Comparison of ENCODE assay signal across 8 mouse cellular contexts in the genomic region with DNA sequence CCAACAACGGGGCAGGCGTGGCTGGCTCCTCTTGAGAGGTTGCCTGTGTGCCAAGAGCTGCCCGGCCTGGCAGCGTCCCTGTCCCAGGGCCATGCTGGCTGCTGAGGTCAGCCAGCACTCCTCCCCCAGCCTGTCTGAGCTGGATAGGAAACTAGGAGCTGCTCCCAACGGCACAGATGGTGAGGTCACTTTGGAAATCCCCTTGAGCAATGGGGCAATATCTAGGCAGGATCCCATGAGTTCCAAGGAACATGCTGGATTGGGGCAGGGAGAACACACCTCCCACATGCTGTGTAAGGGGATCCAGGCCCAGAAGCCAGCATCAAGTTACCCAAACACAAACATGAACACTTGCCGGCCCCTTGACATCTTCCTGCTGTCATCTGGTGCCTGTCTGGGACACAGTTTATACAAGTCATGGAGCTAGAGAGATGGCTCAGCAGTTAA. TPM values are rescaled to one million over a fixed set of nuclear protein-coding genes. Genes with fewer than 3 reads are reported as not detected.
DNase-seq lines count a peak whose midpoint lies in the region; ATAC-seq and TF ChIP-seq lines count a peak whose summit lies in the region.

No protein-coding gene starts in this region.

- H3K4me1 ChIP-seq in forebrain, embryonic 10.5 days, result peaks cover 69% of the 10 kb centered on the region
- peaks cover 12% of the 10 kb centered on the region for H3K4me1 ChIP-seq in forebrain, embryonic 13.5 days
- H3K4me1 ChIP-seq in heart, embryonic 13.5 days, result peaks cover 92% of the 10 kb centered on the region
- H3K4me1 ChIP-seq in kidney, postnatal 0 days (replicated peaks; ENCODE audit: insufficient read depth, low read length), result peaks cover 48% of the 10 kb centered on the region
- H3K4me1 ChIP-seq in lung, postnatal 0 days (ENCODE audit: insufficient read depth, low read depth, low read length), result peaks cover 70% of the 10 kb centered on the region

- no peaks in the 10 kb centered on the region for H3K36me3 ChIP-seq in forebrain, embryonic 10.5 days (replicated peaks)
- H3K36me3 ChIP-seq in forebrain, embryonic 13.5 days (ENCODE audit: poor library complexity, severe bottlenecking), result no peaks in the 10 kb centered on the region
- H3K36me3 ChIP-seq in heart, embryonic 13.5 days, result no peaks in the 10 kb centered on the region
- H3K36me3 ChIP-seq in kidney, postnatal 0 days (ENCODE audit: insufficient read depth, low read length), result no peaks in the 10 kb centered on the region
- no peaks in the 10 kb centered on the region for H3K36me3 ChIP-seq in lung, postnatal 0 days (ENCODE audit: insufficient read depth, low read length)

- DNase-seq in forebrain, embryonic 10.5 days (ENCODE audit: extremely low spot score, low spot score), result no peak
- DNase-seq in adrenal gland, adult (ENCODE audit: inconsistent age in 2 of 2, low spot score in 1 of 2), result peak; percentile 95 to 97
- DNase-seq in embryo, embryonic 11 days, result peak; percentile 56
- peak; percentile 92 for DNase-seq in kidney, postnatal 0 days (ENCODE audit: low spot score)
- peak; percentile 98 for DNase-seq in lung, postnatal 0 days (ENCODE audit: low spot score)
- DNase-seq in thymus, postnatal 25 days, result no peak

- H3K4me2 ChIP-seq in forebrain, embryonic 13.5 days, result no peak overlapping the region
- peak overlapping the region; percentile 77 for H3K4me2 ChIP-seq in heart, embryonic 13.5 days
- H3K4me2 ChIP-seq in kidney, postnatal 0 days (ENCODE audit: low read length), result peak overlapping the region; percentile 22
- peak overlapping the region; percentile 78 for H3K4me2 ChIP-seq in lung, postnatal 0 days (replicated peaks; ENCODE audit: low read depth, low read length)

- H3K27ac ChIP-seq in forebrain, embryonic 10.5 days, result peak overlapping the region; percentile 53; the same call in 1 of the 2 replicates
- H3K27ac ChIP-seq in forebrain, embryonic 13.5 days, result no peak overlapping the region
- peak overlapping the region; percentile 69 for H3K27ac ChIP-seq in heart, embryonic 13.5 days (replicated peaks)
- peak overlapping the region; percentile 25 for H3K27ac ChIP-seq in kidney, postnatal 0 days
- peak overlapping the region; percentile 92 for H3K27ac ChIP-seq in lung, postnatal 0 days (ENCODE audit: low read length)

- H3K9me3 ChIP-seq in forebrain, embryonic 10.5 days, result no peaks in the 10 kb centered on the region
- no peaks in the 10 kb centered on the region for H3K9me3 ChIP-seq in forebrain, embryonic 13.5 days (replicated peaks)
- no peaks in the 10 kb centered on the region for H3K9me3 ChIP-seq in heart, embryonic 13.5 days
- H3K9me3 ChIP-seq in kidney, postnatal 0 days (replicated peaks; ENCODE audit: low read length), result no peaks in the 10 kb centered on the region
- H3K9me3 ChIP-seq in lung, postnatal 0 days (ENCODE audit: low read length), result no peaks in the 10 kb centered on the region

- H3K27me3 ChIP-seq in forebrain, embryonic 10.5 days (ENCODE audit: poor library complexity, severe bottlenecking), result peaks cover 48% of the 10 kb centered on the region
- H3K27me3 ChIP-seq in forebrain, embryonic 13.5 days, result peaks cover 33% of the 10 kb centered on the region
- H3K27me3 ChIP-seq in heart, embryonic 13.5 days (replicated peaks), result no peaks in the 10 kb centered on the region
- H3K27me3 ChIP-seq in kidney, postnatal 0 days (ENCODE audit: insufficient read depth, low read length), result no peaks in the 10 kb centered on the region
- no peaks in the 10 kb centered on the region for H3K27me3 ChIP-seq in lung, postnatal 0 days (replicated peaks; ENCODE audit: insufficient read depth, low read length)

- ATAC-seq in forebrain, embryonic 13.5 days, result no peak
- no peak for ATAC-seq in heart, embryonic 13.5 days (ENCODE audit: extremely low read depth, insufficient number of reproducible peaks, low FRiP score, low TSS enrichment)
- ATAC-seq in kidney, postnatal 0 days (replicated peaks; ENCODE audit: low FRiP score, low read depth), result peak; percentile 52
- ATAC-seq in lung, postnatal 0 days, result peak; percentile 80

- no peak for TF ChIP-seq CTCF in kidney, postnatal 0 days (IDR thresholded peaks at IDR 0.05; ENCODE audit: low read depth)
- TF ChIP-seq CTCF in lung, postnatal 0 days (IDR thresholded peaks at IDR 0.05), result no peak

- no peak overlapping the region for H3K4me3 ChIP-seq in forebrain, embryonic 10.5 days
- no peak overlapping the region for H3K4me3 ChIP-seq in forebrain, embryonic 13.5 days
- H3K4me3 ChIP-seq in heart, embryonic 13.5 days, result no peak overlapping the region
- H3K4me3 ChIP-seq in kidney, postnatal 0 days (replicated peaks; ENCODE audit: low read depth, low read length), result no peak overlapping the region
- H3K4me3 ChIP-seq in lung, postnatal 0 days (ENCODE audit: low read depth, low read length), result no peak overlapping the region

- no peak overlapping the region for H3K9ac ChIP-seq in forebrain, embryonic 13.5 days
- H3K9ac ChIP-seq in heart, embryonic 13.5 days, result peak overlapping the region; percentile 54
- H3K9ac ChIP-seq in kidney, postnatal 0 days (ENCODE audit: low read depth, low read length), result no peak overlapping the region
- no peak overlapping the region for H3K9ac ChIP-seq in lung, postnatal 0 days (replicated peaks; ENCODE audit: low read depth)

- peak; percentile 86 for TF ChIP-seq EP300 in lung, postnatal 0 days (IDR thresholded peaks at IDR 0.05)

- WGBS in forebrain, embryonic 10.5 days, result 63% methylated on average over 6 of the region's 6 CpGs
- WGBS in forebrain, embryonic 13.5 days, result 63% methylated on average over 6 of the region's 6 CpGs
- WGBS in heart, embryonic 13.5 days, result 20% methylated on average over 6 of the region's 6 CpGs
- 10% methylated on average over 6 of the region's 6 CpGs for WGBS in kidney, postnatal 0 days
- WGBS in lung, postnatal 0 days, result 6% methylated on average over 6 of the region's 6 CpGs

RNA-seq across cellular contexts. Expression of a gene that starts 5.5 kb away (rescaled TPM):
- 3.5 and 4.0 TPM in 2 replicates for polyA plus RNA-seq in forebrain, embryonic 10.5 days (2016; fragmentation: Nextera tagmentation; extraction: Ambion mirVana)
- polyA plus RNA-seq in forebrain, embryonic 13.5 days (2015; fragmentation: Nextera tagmentation; extraction: Ambion mirVana), result 0.87 and 0.98 TPM in 2 replicates
- polyA plus RNA-seq in heart, embryonic 13.5 days (2015; fragmentation: Nextera tagmentation; extraction: Ambion mirVana), result 7.2 and 8.0 TPM in 2 replicates
- 8.8 and 9.0 TPM in 2 replicates for polyA plus RNA-seq in kidney, postnatal 0 days (2015; fragmentation: Nextera tagmentation; extraction: Ambion mirVana)
- polyA plus RNA-seq in lung, postnatal 0 days (2015; fragmentation: Nextera tagmentation; extraction: Ambion mirVana), result 23.5 and 27.9 TPM in 2 replicates

RNA-seq across cellular contexts. Expression of a gene that starts 32.1 kb away (rescaled TPM):
- 0.62 and 1.1 TPM in 2 replicates for polyA plus RNA-seq in forebrain, embryonic 10.5 days (2016; fragmentation: Nextera tagmentation; extraction: Ambion mirVana)
- polyA plus RNA-seq in forebrain, embryonic 13.5 days (2015; fragmentation: Nextera tagmentation; extraction: Ambion mirVana), result 0.79 and 0.80 TPM in 2 replicates
- 0.51 and 0.93 TPM in 2 replicates for polyA plus RNA-seq in heart, embryonic 13.5 days (2015; fragmentation: Nextera tagmentation; extraction: Ambion mirVana)
- 1.3 and 1.4 TPM in 2 replicates for polyA plus RNA-seq in kidney, postnatal 0 days (2015; fragmentation: Nextera tagmentation; extraction: Ambion mirVana)
- polyA plus RNA-seq in lung, postnatal 0 days (2015; fragmentation: Nextera tagmentation; extraction: Ambion mirVana), result 10.9 and 16.4 TPM in 2 replicates

RNA-seq across cellular contexts. Expression of a gene that starts 32.8 kb away (rescaled TPM):
- 2.5 and 2.9 TPM in 2 replicates for polyA plus RNA-seq in forebrain, embryonic 10.5 days (2016; fragmentation: Nextera tagmentation; extraction: Ambion mirVana)
- 8.8 and 9.3 TPM in 2 replicates for polyA plus RNA-seq in forebrain, embryonic 13.5 days (2015; fragmentation: Nextera tagmentation; extraction: Ambion mirVana)
- 2.6 TPM in 2 replicates for polyA plus RNA-seq in heart, embryonic 13.5 days (2015; fragmentation: Nextera tagmentation; extraction: Ambion mirVana)
- 35.2 and 37.5 TPM in 2 replicates for polyA plus RNA-seq in kidney, postnatal 0 days (2015; fragmentation: Nextera tagmentation; extraction: Ambion mirVana)
- 27.3 and 32.0 TPM in 2 replicates for polyA plus RNA-seq in lung, postnatal 0 days (2015; fragmentation: Nextera tagmentation; extraction: Ambion mirVana)

RNA-seq across cellular contexts. Expression of a gene that starts 35.0 kb away (rescaled TPM):
- polyA plus RNA-seq in forebrain, embryonic 10.5 days (2016; fragmentation: Nextera tagmentation; extraction: Ambion mirVana), result not detected in 2 replicates
- polyA plus RNA-seq in forebrain, embryonic 13.5 days (2015; fragmentation: Nextera tagmentation; extraction: Ambion mirVana), result 0.25 and 0.39 TPM in 2 replicates
- polyA plus RNA-seq in heart, embryonic 13.5 days (2015; fragmentation: Nextera tagmentation; extraction: Ambion mirVana), result not detected in 2 replicates
- not detected in 2 replicates for polyA plus RNA-seq in kidney, postnatal 0 days (2015; fragmentation: Nextera tagmentation; extraction: Ambion mirVana)
- polyA plus RNA-seq in lung, postnatal 0 days (2015; fragmentation: Nextera tagmentation; extraction: Ambion mirVana), result 0.26 TPM in 1 of 2 replicates, not detected in the other

RNA-seq across cellular contexts. Expression of a gene that starts 40.0 kb away (rescaled TPM):
- 9.2 and 10.5 TPM in 2 replicates for polyA plus RNA-seq in forebrain, embryonic 10.5 days (2016; fragmentation: Nextera tagmentation; extraction: Ambion mirVana)
- 11.9 and 12.1 TPM in 2 replicates for polyA plus RNA-seq in forebrain, embryonic 13.5 days (2015; fragmentation: Nextera tagmentation; extraction: Ambion mirVana)
- 7.9 and 8.3 TPM in 2 replicates for polyA plus RNA-seq in heart, embryonic 13.5 days (2015; fragmentation: Nextera tagmentation; extraction: Ambion mirVana)
- 8.6 and 8.9 TPM in 2 replicates for polyA plus RNA-seq in kidney, postnatal 0 days (2015; fragmentation: Nextera tagmentation; extraction: Ambion mirVana)
- polyA plus RNA-seq in lung, postnatal 0 days (2015; fragmentation: Nextera tagmentation; extraction: Ambion mirVana), result 9.1 and 9.8 TPM in 2 replicates

Comparison
In these comparisons a context has a peak if more than half of its experiments do, and no peak if none do; other contexts are left out.
1. DNase-seq: peak in adrenal gland, adult (2 of 2), embryo, embryonic 11 days (single experiment), kidney, postnatal 0 days (single experiment) and lung, postnatal 0 days (single experiment); none in forebrain, embryonic 10.5 days (single experiment) and thymus, postnatal 25 days (single experiment).
2. ATAC-seq: peak in kidney, postnatal 0 days (single experiment) and lung, postnatal 0 days (single experiment); none in forebrain, embryonic 13.5 days (single experiment) and heart, embryonic 13.5 days (single experiment).